Mouse (Mus musculus) limb, embryonic 11.5 days (tissue): ENCODE measurements around the gene C2cd4c. TPM values are rescaled to one million over a fixed set of nuclear protein-coding genes. Genes with fewer than 3 reads are reported as not detected.

Experiments used
- ATAC-seq: fragments of 200-750 bp; cut with Nextera tagmentation; 2 replicates; pipeline ENCODE4 v1.8.0; 2017; ENCODE audit warnings: low read depth; ENCODE audit not compliant: insufficient number of reproducible peaks, low FRiP score, low TSS enrichment
- DNase-seq: peaks from one replicate; pipeline ENCODE4 v3.0.0-alpha.2; 2015; ENCODE audit warnings: low spot score
- H3K27ac ChIP-seq: fragments of 300-500 bp; sonication (generic); replicated peaks from 2 replicates; pipeline ENCODE4 v1.5.1; 2014; ENCODE audit warnings: low read depth, mild to moderate bottlenecking, low read length
- H3K27me3 ChIP-seq: fragments of 300-500 bp; sonication (generic); 2 replicates; pipeline ENCODE4 v1.6.1; 2014; ENCODE audit warnings: mild to moderate bottlenecking, low read length, mixed read lengths; ENCODE audit not compliant: control insufficient read depth, insufficient read depth
- H3K36me3 ChIP-seq: fragments of 300-500 bp; sonication (generic); 2 replicates; pipeline ENCODE4 v1.6.1; 2014; ENCODE audit warnings: mild to moderate bottlenecking, low read length, moderate library complexity, mixed read lengths; ENCODE audit not compliant: control insufficient read depth, insufficient read depth
- H3K4me1 ChIP-seq: fragments of 300-500 bp; sonication (generic); 2 replicates; pipeline ENCODE4 v1.6.1; 2014; ENCODE audit warnings: low read length, mixed read lengths; ENCODE audit not compliant: control insufficient read depth, insufficient read depth
- H3K4me2 ChIP-seq: fragments of 300-500 bp; sonication (generic); 2 replicates; pipeline ENCODE4 v1.6.1; 2014; ENCODE audit warnings: low read depth, mild to moderate bottlenecking, moderate library complexity; ENCODE audit not compliant: severe bottlenecking
- H3K4me3 ChIP-seq: fragments of 300-500 bp; sonication (generic); 2 replicates; pipeline ENCODE4 v1.5.1; 2014; ENCODE audit warnings: low read depth, low read length
- H3K9ac ChIP-seq: fragments of 300-500 bp; sonication (generic); 2 replicates; pipeline ENCODE4 v1.6.1; 2014; ENCODE audit warnings: mild to moderate bottlenecking, low read length
- H3K9me3 ChIP-seq: fragments of 300-500 bp; sonication (generic); 2 replicates; pipeline ENCODE4 v1.6.1; 2016; ENCODE audit warnings: low read length; ENCODE audit not compliant: control insufficient read depth
- WGBS: fragments of 180-500 bp; shearing (Covaris S2); extraction: QIAGEN DNeasy Blood & Tissue Kit; methylation state at CpG from one replicate; pipeline ENCODE4 v1.1.7; 2014; 5-methylcytosine and 5-hydroxymethylcytosine counted together
- polyA plus RNA-seq: library from polyadenylated mRNA; unstranded; fragments of >200 nt; fragmentation: Nextera tagmentation; extraction: Ambion mirVana; gene quantifications from 2 replicates; pipeline ENCODE4 v1.2.1, GENCODE M21; 2014

C2cd4c gene
- polyA plus RNA-seq, 1 experiment from 2014 or later = not detected

GRCm38 (mm10) chr10:79580356-79580755, 33.5 kb downstream of the C2cd4c start:
- no peaks in the 10 kb centered on the region for H3K36me3 ChIP-seq
- no peaks in the 10 kb centered on the region for H3K4me1 ChIP-seq
- H3K4me3 ChIP-seq = no peak overlapping the region
- WGBS = 64% methylated on average over 7 of the region's 7 CpGs
- no peak overlapping the region for H3K4me2 ChIP-seq
- no peak for DNase-seq
- H3K27me3 ChIP-seq = no peaks in the 10 kb centered on the region
- ATAC-seq = no peak
- H3K27ac ChIP-seq = no peak overlapping the region
- no peak overlapping the region for H3K9ac ChIP-seq
- no peaks in the 10 kb centered on the region for H3K9me3 ChIP-seq

GRCm38 (mm10) chr10:79579781-79580180, 34.0 kb downstream of the C2cd4c start:
- DNase-seq = no peak
- Histone ChIP-seq H3K36me3 (no peaks in the 10 kb centered on the region), H3K4me3 (no peak overlapping the region), H3K27ac (no peak overlapping the region), H3K4me1 (no peaks in the 10 kb centered on the region), H3K9me3 (no peaks in the 10 kb centered on the region), H3K9ac (no peak overlapping the region; the same call in 1 of the 2 replicates), H3K27me3 (no peaks in the 10 kb centered on the region), H3K4me2 (no peak overlapping the region)
- WGBS = 79% methylated on average over 12 of the region's 12 CpGs
- ATAC-seq = no peak

GRCm38 (mm10) chr10:79578891-79579290, 34.9 kb downstream of the C2cd4c start:
- DNase-seq = no peak
- 79% methylated on average over 7 of the region's 7 CpGs for WGBS
- no peaks in the 10 kb centered on the region for H3K9me3 ChIP-seq

GRCm38 (mm10) chr10:79578276-79578675, 35.5 kb downstream of the C2cd4c start:
- DNase-seq (no peak), ATAC-seq (no peak)
- no peak overlapping the region for H3K27ac ChIP-seq
- no peaks in the 10 kb centered on the region for H3K27me3 ChIP-seq
- no peak overlapping the region for H3K4me3 ChIP-seq
- 40% methylated on average over 9 of the region's 9 CpGs for WGBS
- no peak overlapping the region for H3K4me2 ChIP-seq
- no peak overlapping the region for H3K9ac ChIP-seq
- no peaks in the 10 kb centered on the region for H3K36me3 ChIP-seq
- H3K9me3 ChIP-seq = no peaks in the 10 kb centered on the region
- H3K4me1 ChIP-seq = no peaks in the 10 kb centered on the region

More at GRCm38 (mm10) chr10:79578891-79579290, 34.9 kb downstream of the C2cd4c start:
- H3K4me3 ChIP-seq = no peak overlapping the region
- no peak overlapping the region for H3K4me2 ChIP-seq
- no peak overlapping the region for H3K9ac ChIP-seq
- no peak for ATAC-seq
- H3K27ac ChIP-seq = no peak overlapping the region
- H3K4me1 ChIP-seq = no peaks in the 10 kb centered on the region
- H3K36me3 ChIP-seq = no peaks in the 10 kb centered on the region
- no peaks in the 10 kb centered on the region for H3K27me3 ChIP-seq

- no peaks in the 10 kb centered on the region for H3K9me3 ChIP-seq
- WGBS = 78% methylated on average over 4 of the region's 4 CpGs
- no peak overlapping the region for H3K4me3 ChIP-seq
- no peak overlapping the region for H3K27ac ChIP-seq
- no peaks in the 10 kb centered on the region for H3K36me3 ChIP-seq
- no peak overlapping the region for H3K4me2 ChIP-seq
- no peaks in the 10 kb centered on the region for H3K27me3 ChIP-seq
- no peak overlapping the region for H3K9ac ChIP-seq
- ATAC-seq (no peak), DNase-seq (no peak)
- H3K4me1 ChIP-seq = no peaks in the 10 kb centered on the region
These were observed 36.4 kb downstream of the C2cd4c start for GRCm38 (mm10) chr10:79577376-79577775.

- Histone ChIP-seq H3K27ac (no peak overlapping the region), H3K4me2 (no peak overlapping the region), H3K9me3 (no peaks in the 10 kb centered on the region), H3K4me1 (no peaks in the 10 kb centered on the region), H3K9ac (no peak overlapping the region), H3K4me3 (no peak overlapping the region), H3K36me3 (no peaks in the 10 kb centered on the region), H3K27me3 (no peaks in the 10 kb centered on the region)
- DNase-seq (no peak), ATAC-seq (no peak)
- WGBS = 81% methylated on average over 6 of the region's 6 CpGs
These were observed 38.1 kb downstream of the C2cd4c start for GRCm38 (mm10) chr10:79575754-79576153.

- 89% methylated on average over 6 of the region's 6 CpGs for WGBS
- H3K9me3 ChIP-seq = no peaks in the 10 kb centered on the region
- H3K27ac ChIP-seq = no peak overlapping the region
- H3K27me3 ChIP-seq = no peaks in the 10 kb centered on the region
- DNase-seq (no peak), ATAC-seq (no peak)
- no peak overlapping the region for H3K9ac ChIP-seq
- no peaks in the 10 kb centered on the region for H3K4me1 ChIP-seq
- H3K36me3 ChIP-seq = no peaks in the 10 kb centered on the region
- no peak overlapping the region for H3K4me2 ChIP-seq
- H3K4me3 ChIP-seq = no peak overlapping the region
These were observed 39.0 kb downstream of the C2cd4c start for GRCm38 (mm10) chr10:79574796-79575195.

- ATAC-seq (no peak), DNase-seq (no peak)
- H3K4me3 ChIP-seq = no peak overlapping the region
- no peak overlapping the region for H3K27ac ChIP-seq
- H3K9ac ChIP-seq = no peak overlapping the region
- H3K4me2 ChIP-seq = no peak overlapping the region
- no peaks in the 10 kb centered on the region for H3K9me3 ChIP-seq
- H3K4me1 ChIP-seq = no peaks in the 10 kb centered on the region
- no peaks in the 10 kb centered on the region for H3K36me3 ChIP-seq
- H3K27me3 ChIP-seq = no peaks in the 10 kb centered on the region
- 88% methylated on average over 8 of the region's 8 CpGs for WGBS
These were observed 39.5 kb downstream of the C2cd4c start for GRCm38 (mm10) chr10:79574350-79574749.

- H3K27ac ChIP-seq = no peak overlapping the region
- H3K36me3 ChIP-seq = no peaks in the 10 kb centered on the region
- H3K9me3 ChIP-seq = no peaks in the 10 kb centered on the region
- no peak for ATAC-seq
- H3K4me3 ChIP-seq = no peak overlapping the region
- no peaks in the 10 kb centered on the region for H3K4me1 ChIP-seq
- H3K4me2 ChIP-seq = no peak overlapping the region
- WGBS = 84% methylated on average over 6 of the region's 6 CpGs
- H3K27me3 ChIP-seq = no peaks in the 10 kb centered on the region
- H3K9ac ChIP-seq = no peak overlapping the region
- DNase-seq = no peak
These were observed 40.2 kb downstream of the C2cd4c start for GRCm38 (mm10) chr10:79573611-79574010.
